Mouse (Mus musculus) midbrain, postnatal 0 days (tissue): ENCODE measurements around the gene Plcxd2. TPM values are rescaled to one million over a fixed set of nuclear protein-coding genes. Genes with fewer than 3 reads are reported as not detected.

ENCODE experiments used
- ATAC-seq: fragments of 200-750 bp; cut with Nextera tagmentation; 2 replicates; pipeline ENCODE4 v1.8.0; 2017; ENCODE audit warnings: moderate number of reproducible peaks, mild to moderate bottlenecking, moderate TSS enrichment, moderate library complexity; ENCODE audit not compliant: low FRiP score
- DNase-seq: peaks from one replicate; pipeline ENCODE4 v3.0.0-alpha.2; 2015; ENCODE audit warnings: low spot score
- H3K27ac ChIP-seq: fragments of 300-500 bp; sonication (generic); 2 replicates; pipeline ENCODE4 v1.5.1; 2014; ENCODE audit warnings: low read depth, mild to moderate bottlenecking, low read length, mixed read lengths
- H3K27me3 ChIP-seq: fragments of 300-500 bp; sonication (generic); 2 replicates; pipeline ENCODE4 v1.6.1; 2014; ENCODE audit warnings: low read length, control low read depth, mixed read lengths; ENCODE audit not compliant: insufficient read depth
- H3K36me3 ChIP-seq: fragments of 300-500 bp; sonication (generic); 2 replicates; pipeline ENCODE4 v1.6.1; 2014; ENCODE audit warnings: low read length, control low read depth, mixed read lengths; ENCODE audit not compliant: insufficient read depth
- H3K4me1 ChIP-seq: fragments of 300-500 bp; sonication (generic); 2 replicates; pipeline ENCODE4 v1.6.1; 2014; ENCODE audit warnings: mild to moderate bottlenecking, control low read depth, antibody characterized with exemption, low read length, mixed read lengths; ENCODE audit not compliant: insufficient read depth
- H3K4me2 ChIP-seq: fragments of 300-500 bp; sonication (generic); 2 replicates; pipeline ENCODE4 v1.6.1; 2014; ENCODE audit warnings: low read depth, mild to moderate bottlenecking, low read length, mixed read lengths; ENCODE audit not compliant: poor library complexity, severe bottlenecking
- H3K4me3 ChIP-seq: fragments of 300-500 bp; sonication (generic); 2 replicates; pipeline ENCODE4 v1.5.1; 2014; ENCODE audit warnings: low read depth, mild to moderate bottlenecking, low read length, moderate library complexity
- H3K9ac ChIP-seq: fragments of 300-500 bp; sonication (generic); replicated peaks from 2 replicates; pipeline ENCODE4 v1.6.1; 2014; ENCODE audit warnings: mild to moderate bottlenecking, low read length, moderate library complexity, mixed read lengths; ENCODE audit not compliant: poor library complexity, severe bottlenecking
- H3K9me3 ChIP-seq: fragments of 300-500 bp; sonication (generic); 2 replicates; pipeline ENCODE4 v1.6.1; 2016; ENCODE audit warnings: low read length, control low read depth
- CTCF ChIP-seq: IDR thresholded peaks from 2 replicates; pipeline ENCODE4 v1.5.1; 2016; ENCODE audit warnings: antibody characterized with exemption, mild to moderate bottlenecking
- whole genome bisulfite sequencing: fragments of 180-500 bp; shearing (Covaris S2); extraction: QIAGEN DNeasy Blood & Tissue Kit; methylation state at CpG from one replicate; pipeline ENCODE4 v1.1.7; 2014; 5-methylcytosine and 5-hydroxymethylcytosine counted together
- polyA plus RNA-seq: library from polyadenylated mRNA; unstranded; fragments of >200 nt; fragmentation: Nextera tagmentation; extraction: Ambion mirVana; gene quantifications from 2 replicates; pipeline ENCODE4 v1.2.1, GENCODE M21; 2015
- total RNA-seq: library from RNA; depleted of rRNA; stranded (reverse); fragments of >200 nt; gene quantifications from 2 replicates; pipeline ENCODE4 v1.2.3, GENCODE M21; 2014

The Plcxd2 gene
- total and polyA plus RNA-seq, 2 experiments from 2014 or later = 12.9 to 41.5 TPM

- whole genome bisulfite sequencing = 85% methylated on average over 3 of the region's 3 CpGs
- no peaks in the 10 kb centered on the region for H3K9me3 ChIP-seq
These were observed 9.0 kb downstream of the Plcxd2 start for GRCm38 (mm10) chr16:46000976-46001375.

DNA sequence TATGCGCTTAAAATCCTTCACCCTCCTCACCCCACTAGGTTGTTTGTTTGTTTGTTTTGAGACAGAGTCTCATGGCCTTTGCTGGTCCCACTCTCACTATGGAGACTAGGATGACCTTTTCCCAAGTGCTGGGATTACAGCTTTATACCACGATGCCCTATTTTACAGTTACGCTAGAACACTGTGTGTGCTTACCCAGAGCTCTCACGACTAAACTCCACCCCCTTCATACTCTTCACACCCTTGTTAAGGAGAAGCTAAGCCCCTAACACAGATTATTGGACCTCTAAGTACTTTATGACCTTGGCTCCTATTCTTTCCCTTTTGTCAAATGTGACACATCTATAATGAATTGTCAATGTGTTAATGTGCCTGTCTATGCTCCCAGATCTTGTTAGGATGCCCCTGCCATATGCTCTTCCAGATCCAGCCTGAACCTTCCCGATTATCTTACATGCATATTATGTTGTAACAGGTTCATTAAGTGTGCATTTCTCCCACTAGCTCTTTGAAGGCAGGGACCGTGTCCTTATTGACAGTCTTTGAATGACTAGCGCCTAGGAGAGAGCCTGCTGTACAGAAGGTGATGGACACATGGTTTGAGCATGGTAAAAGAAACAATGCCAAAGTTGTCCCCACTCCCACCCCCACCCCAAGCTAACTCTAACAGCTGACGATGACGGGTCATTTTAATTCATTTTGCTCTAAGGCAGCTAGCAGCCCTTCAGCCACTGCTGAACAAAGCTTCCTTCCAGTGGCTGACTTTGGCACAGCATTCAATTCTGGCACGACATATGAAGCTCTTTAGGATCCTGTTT lies 10.4 kb downstream of the Plcxd2 start:
- H3K9ac ChIP-seq = no peak overlapping the region
- no peaks in the 10 kb centered on the region for H3K9me3 ChIP-seq
- H3K27me3 ChIP-seq = no peaks in the 10 kb centered on the region
- H3K4me3 ChIP-seq = no peak overlapping the region
- no peaks in the 10 kb centered on the region for H3K36me3 ChIP-seq
- WGBS = 37% methylated on average over 10 of the region's 10 CpGs
- H3K27ac ChIP-seq = no peak overlapping the region
- 0 out of 2 replicates have a peak, but pooled peaks cover 3% of the 10 kb centered on the region for H3K4me1 ChIP-seq
- peak; percentile 23; the same call in 1 of the 2 replicates for TF ChIP-seq CTCF
- peak; percentile 72 for DNase-seq
- ATAC-seq = 0 out of 2 replicates have a peak, but pooled peaks have one; percentile 26
- H3K4me2 ChIP-seq = no peak overlapping the region

More at GRCm38 (mm10) chr16:46000976-46001375, 9.0 kb downstream of the Plcxd2 start:
- DNase-seq = no peak
- Histone ChIP-seq H3K4me3 (no peak overlapping the region), H3K27me3 (no peaks in the 10 kb centered on the region), H3K36me3 (no peaks in the 10 kb centered on the region), H3K9ac (no peak overlapping the region), H3K4me1 (0 out of 2 replicates have a peak, but pooled peaks cover 3% of the 10 kb centered on the region), H3K27ac (no peak overlapping the region), H3K4me2 (no peak overlapping the region)
- no peak for ATAC-seq
- TF ChIP-seq CTCF = no peak

DNA sequence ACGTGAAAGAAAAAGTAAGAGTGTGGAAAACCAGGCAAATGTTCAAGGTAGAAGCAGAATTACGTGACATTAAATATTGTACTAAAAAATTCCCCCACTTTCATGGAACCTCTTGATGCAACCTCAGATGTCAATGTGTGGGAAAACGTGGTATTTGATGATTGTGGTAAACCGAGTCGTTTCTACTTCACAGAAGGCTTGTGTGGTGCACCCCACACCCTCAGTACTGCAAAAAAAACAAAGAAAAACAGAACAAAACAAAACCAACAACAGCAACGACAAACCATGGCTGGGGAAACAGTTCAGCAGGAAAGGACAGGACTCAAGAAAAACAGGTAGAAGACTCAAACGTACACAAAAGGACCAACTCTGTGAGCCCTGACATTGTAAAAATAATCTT lies 11.8 kb downstream of the Plcxd2 start:
- no peak overlapping the region for H3K9ac ChIP-seq
- ATAC-seq (no peak), DNase-seq (no peak)
- H3K9me3 ChIP-seq = no peaks in the 10 kb centered on the region
- H3K27me3 ChIP-seq = no peaks in the 10 kb centered on the region
- 81% methylated on average over 7 of the region's 7 CpGs for WGBS
- TF ChIP-seq CTCF = no peak
- no peak overlapping the region for H3K4me3 ChIP-seq
- 0 out of 2 replicates have a peak, but pooled peaks cover 3% of the 10 kb centered on the region for H3K4me1 ChIP-seq
- H3K36me3 ChIP-seq = no peaks in the 10 kb centered on the region
- no peak overlapping the region for H3K4me2 ChIP-seq
- no peak overlapping the region for H3K27ac ChIP-seq

GRCm38 (mm10) chr16:45990901-45991676 lies 18.9 kb downstream of the Plcxd2 start:
- Histone ChIP-seq H3K4me1 (no peaks in the 10 kb centered on the region), H3K9ac (no peak overlapping the region), H3K4me2 (no peak overlapping the region), H3K27me3 (no peaks in the 10 kb centered on the region), H3K36me3 (no peaks in the 10 kb centered on the region), H3K4me3 (no peak overlapping the region), H3K27ac (no peak overlapping the region), H3K9me3 (no peaks in the 10 kb centered on the region)
- ATAC-seq (no peak), DNase-seq (peak; percentile 69)
- WGBS = 49% methylated on average over 10 of the region's 10 CpGs
- TF ChIP-seq CTCF = peak; percentile 55

GRCm38 (mm10) chr16:45986236-45986635 lies 23.8 kb downstream of the Plcxd2 start:
- ATAC-seq (no peak), DNase-seq (no peak)
- Histone ChIP-seq H3K27ac (no peak overlapping the region), H3K4me1 (no peaks in the 10 kb centered on the region), H3K36me3 (no peaks in the 10 kb centered on the region), H3K4me2 (no peak overlapping the region), H3K9ac (no peak overlapping the region), H3K9me3 (no peaks in the 10 kb centered on the region), H3K27me3 (no peaks in the 10 kb centered on the region), H3K4me3 (no peak overlapping the region)
- 70% methylated on average over 1 of the region's 1 CpGs for whole genome bisulfite sequencing
- no peak for TF ChIP-seq CTCF
